Mouse (Mus musculus): ENCODE results near the gene Iqcf3.

DNA sequence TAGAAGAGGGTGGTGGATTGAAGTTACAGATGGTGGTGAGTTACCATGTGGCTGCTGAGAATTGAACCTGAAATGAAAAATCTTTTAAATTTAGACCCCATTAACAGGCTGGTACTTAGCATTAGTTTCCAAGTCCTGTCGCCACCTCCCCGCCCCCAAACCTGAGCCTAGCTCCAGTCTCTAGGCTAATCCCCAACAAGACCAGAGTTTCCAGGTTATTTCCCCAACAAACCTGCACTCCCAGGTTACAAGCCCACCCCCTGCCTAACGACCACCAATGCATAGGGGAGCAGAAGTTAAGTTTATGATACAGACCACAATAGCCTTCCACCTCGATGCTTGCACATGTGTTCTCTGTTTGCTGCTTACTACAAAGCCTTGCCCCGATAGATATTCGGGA, 47.9 kb downstream of the Iqcf3 start:
- no peak for TF ChIP-seq CTCF (IDR thresholded peaks at IDR 0.05; ENCODE audit: control insufficient read depth, insufficient read depth, low read length)
- no peak for TF ChIP-seq POLR2A (IDR thresholded peaks at IDR 0.05; ENCODE audit: borderline replicate concordance, control insufficient read depth, low read depth, low read length)

All from bone marrow, adult 2 months (tissue).